Mouse (Mus musculus) adrenal gland, adult 2 months (tissue): ENCODE results near the gene U2af1l4. TPM values are rescaled to one million over a fixed set of nuclear protein-coding genes. Genes with fewer than 3 reads are reported as not detected.

Source experiments
- DNase-seq: peaks from one replicate; pipeline ENCODE4 v3.0.0; 2021
- polyA plus RNA-seq: library from polyadenylated mRNA; depleted of rRNA; stranded (reverse); fragments of >200 nt; gene quantifications from 2 replicates; pipeline ENCODE4 v1.2.3, GENCODE M21; 2012
- total RNA-seq, 2 experiments: library from RNA; stranded (reverse); gene quantifications; 2 replicates each; pipeline ENCODE4 v1.2.3; 2021

Gene U2af1l4
- total and polyA plus RNA-seq, 3 experiments: 73.3 to 92.5 (median 92.3) TPM

DNA sequence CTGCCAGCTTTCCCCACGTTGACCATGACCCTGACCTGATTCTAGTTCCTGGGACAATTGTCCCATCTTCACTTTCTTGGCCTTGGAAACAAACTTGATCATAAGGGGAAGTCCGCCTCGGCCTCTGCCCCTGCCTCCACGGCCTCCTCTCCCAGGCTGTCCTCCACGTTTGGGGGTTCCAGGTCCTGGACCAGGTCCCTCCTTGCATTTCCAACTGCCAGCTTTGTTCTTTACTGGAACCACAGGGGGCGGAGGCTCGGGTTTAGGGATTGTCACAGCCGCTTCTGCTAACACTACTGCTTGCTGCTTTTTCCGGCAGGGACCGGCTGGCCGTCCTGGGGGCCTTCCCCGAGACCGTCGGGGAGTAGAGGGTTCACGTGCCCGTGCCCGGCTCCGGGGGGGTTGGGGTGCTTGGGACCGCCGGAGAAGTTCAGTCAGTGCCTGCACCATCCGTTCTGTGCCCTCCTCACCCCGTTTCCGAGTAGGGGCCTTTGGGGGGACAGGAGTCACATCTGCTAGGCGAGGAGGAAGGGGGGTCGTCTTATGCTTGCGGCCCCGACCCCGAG lies 23.4 kb downstream of the U2af1l4 start:
- no peak for DNase-seq

DNA sequence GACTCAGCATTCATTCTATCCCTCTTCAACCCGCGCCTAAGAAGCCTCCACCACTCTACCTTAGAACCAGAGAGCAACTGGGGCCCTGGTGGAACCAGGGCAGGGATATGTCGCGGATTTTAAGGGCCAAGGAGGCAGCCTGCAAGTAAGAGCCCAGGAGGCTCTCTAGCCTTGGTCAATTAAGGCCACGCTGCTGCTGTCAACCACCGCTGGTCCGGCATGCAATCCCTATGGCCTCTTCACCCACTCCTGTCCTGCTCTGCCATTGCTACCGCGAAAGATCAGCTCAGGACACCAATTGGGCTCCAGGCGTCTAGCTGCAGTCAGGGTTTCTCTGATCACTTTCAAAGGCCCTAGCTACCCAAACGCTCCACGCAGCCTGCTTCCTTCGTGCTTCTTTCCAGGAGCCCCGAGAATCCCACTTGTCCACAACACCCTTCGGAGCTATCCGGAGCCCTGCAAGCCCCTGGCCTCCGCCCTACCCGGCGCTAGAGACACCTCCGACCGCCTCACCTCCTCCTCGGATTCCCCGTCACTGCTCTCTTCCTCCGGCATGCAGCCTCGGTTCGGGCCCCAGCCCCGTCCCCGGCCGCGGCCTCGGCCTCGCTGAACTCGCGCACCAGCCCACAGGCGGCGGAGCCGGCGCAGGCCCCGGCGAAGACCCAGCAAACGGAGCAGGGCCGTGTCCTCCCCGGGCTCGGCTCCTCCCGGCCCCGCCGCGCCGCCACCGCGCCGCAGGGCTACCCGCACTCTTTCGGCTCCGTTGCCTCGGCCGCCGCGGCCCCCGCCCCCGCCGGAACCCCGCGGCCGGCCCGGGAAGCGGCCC lies 25.0 kb downstream of the U2af1l4 start:
- peak; percentile 73 for DNase-seq

DNA sequence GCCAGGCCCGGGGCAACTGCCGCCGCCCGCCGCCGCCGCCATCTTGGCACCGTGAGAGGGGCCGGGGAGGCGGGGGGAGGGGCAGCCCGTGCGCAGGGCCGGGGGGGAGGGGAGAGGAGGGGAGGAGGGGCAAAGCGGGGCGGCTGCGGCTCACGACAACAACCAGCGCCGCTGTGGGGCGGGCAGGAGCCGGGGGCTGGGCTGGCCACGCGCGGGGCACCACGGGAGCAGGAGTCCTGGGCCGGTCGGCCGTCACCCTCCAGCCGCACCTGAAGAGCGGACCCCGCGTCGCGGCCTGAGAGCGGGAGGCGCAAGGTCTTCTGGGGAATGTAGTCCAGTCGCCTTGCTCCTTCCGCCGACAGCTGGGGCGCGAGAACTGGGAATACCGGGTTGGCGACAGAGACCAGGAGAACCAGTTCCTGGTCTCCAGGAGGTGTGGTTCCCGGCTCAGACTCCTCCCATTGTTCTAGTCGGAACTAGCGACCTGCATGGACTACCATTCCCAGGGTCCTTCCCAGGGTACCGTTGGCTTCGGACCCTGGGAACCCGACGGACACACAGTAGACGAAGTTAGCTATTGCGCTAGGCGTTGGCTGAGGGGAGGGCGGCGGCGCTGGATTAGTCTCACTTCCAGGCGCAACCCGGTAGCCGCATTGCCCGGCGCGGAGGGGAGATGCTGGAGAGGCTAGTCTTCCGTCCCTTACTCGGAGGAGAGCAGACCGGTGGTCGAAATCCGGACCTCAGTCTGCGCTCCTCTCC lies 25.8 kb downstream of the U2af1l4 start, which contains the start of gene Kmt2b:
TSS of gene Kmt2b (minus strand) at position 51 of the 759 bp plus-strand sequence.
- peak; percentile 99 for DNase-seq

DNA sequence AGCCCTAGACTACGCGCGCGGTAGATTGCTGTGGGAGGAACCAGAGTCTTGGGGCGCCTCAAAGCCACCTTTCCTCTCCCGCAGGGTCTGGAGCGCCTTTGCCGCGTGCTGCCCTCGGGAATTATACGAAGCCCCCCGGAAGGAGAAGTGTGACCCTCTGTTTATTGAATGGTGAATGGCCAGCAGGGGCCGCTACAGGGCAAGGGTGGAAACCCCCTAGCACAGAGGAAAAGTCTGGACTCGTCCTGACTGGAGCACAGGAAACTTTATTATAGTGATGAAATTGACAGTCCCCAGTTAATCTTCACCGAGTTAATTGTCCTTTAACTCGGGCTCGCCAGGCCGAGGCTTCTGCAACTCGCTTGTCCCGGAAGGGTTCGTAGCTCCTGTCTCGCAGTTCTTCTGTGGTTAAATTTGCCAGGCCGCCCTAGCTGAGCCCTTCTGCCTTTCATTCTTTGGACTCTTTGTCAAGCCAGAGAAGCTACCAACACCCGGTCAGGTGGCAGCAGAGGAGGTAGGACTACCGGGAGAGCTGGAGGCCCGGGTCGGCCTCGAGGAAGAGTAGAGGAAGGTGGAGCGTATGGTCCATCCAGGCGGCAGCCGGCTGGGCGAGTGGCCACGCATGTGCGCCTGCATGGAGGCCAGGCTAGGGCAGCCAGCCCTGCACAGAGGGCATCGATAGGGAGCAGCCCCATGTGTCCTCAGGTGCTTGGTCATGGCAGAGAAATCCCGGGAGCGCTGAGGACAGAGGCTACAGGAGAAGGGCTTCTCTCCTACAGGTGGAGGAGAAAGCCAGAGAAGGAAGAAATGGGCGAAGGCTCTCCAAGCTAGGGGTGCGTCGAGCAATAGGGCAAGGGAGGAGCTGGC lies 26.6 kb downstream of the U2af1l4 start:
- DNase-seq: peak; percentile 87

DNA sequence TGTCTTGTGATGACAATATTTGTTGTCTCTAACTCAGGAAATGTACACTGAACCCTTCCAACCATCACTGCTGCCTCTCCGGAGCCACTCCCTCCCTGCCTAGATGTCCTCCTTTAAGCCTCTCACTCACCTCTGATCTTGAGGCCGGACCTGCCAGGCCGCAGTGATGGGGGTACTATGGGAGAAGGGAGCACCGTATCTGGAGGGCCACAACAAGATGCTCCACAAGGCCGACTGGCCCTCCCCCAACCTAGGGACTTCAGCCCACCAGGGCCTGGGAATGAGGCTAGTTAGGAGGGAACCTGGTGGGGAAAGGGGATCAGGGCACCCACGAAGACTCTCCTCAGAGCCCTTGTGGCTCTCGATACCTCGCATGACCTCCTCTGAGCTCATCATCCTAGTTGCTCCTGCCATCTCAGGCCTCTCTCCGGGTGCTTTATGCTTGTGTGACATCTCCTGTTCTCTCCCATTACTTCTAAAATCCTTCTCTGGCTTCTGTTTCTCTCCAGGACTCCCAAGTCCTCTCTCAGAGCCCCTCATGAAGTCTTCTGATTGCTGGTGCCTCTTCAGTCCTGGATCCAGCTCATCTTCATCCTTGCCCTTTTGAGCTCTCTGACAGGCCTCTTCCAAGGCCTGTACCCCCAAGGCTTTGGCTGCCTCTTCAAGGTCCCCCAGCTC lies 28.0 kb downstream of the U2af1l4 start:
- peak; percentile 49 for DNase-seq

DNA sequence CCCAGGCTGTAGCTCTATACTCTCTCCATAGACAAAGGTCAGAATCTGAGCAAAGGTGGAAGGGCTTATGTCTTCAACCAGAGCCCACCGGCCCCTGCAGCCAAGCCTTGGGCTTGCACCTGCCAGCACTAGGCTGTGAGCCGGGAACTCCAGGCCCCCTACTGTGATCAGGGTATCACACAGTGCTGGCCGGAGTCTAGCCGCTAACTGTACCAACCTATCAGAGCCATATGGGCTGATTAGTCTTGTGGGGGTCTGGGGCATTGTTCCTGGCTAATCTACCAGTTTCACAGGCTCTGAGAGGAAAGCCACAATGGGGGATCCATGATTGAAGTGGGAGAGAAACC lies 28.5 kb downstream of the U2af1l4 start:
- no peak for DNase-seq

DNA sequence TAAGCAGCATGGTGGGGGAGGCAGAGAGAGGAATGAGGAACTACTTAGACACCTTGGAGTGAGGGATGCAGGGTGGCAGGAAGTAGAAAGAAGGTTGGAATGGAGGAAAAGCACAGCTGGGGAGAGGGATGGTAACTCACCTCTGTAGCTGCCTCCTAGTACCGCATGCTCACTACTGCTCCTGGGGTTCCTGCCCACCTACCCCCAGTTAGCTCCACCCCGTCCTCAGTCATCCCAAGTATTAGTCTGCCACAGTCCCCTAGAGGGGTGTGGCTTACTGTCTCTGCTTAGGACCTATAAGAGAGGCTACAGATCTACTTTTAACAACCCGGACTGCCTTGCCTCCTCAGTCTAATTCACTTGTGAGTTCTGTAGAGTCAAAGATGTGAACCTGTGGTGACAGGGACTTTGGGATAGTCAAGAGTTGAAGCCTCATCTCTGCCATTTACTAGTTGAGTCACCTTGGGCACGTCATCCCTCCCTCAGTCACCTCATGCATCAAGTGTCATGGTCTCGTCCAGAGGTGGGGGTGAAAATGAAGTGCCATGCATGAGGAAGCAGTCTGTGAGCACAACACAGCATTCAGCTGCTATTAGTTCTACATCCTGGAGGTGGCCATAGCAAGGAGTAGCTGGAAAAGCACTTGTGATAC lies 29.8 kb downstream of the U2af1l4 start:
- DNase-seq: peak; percentile 60

DNA sequence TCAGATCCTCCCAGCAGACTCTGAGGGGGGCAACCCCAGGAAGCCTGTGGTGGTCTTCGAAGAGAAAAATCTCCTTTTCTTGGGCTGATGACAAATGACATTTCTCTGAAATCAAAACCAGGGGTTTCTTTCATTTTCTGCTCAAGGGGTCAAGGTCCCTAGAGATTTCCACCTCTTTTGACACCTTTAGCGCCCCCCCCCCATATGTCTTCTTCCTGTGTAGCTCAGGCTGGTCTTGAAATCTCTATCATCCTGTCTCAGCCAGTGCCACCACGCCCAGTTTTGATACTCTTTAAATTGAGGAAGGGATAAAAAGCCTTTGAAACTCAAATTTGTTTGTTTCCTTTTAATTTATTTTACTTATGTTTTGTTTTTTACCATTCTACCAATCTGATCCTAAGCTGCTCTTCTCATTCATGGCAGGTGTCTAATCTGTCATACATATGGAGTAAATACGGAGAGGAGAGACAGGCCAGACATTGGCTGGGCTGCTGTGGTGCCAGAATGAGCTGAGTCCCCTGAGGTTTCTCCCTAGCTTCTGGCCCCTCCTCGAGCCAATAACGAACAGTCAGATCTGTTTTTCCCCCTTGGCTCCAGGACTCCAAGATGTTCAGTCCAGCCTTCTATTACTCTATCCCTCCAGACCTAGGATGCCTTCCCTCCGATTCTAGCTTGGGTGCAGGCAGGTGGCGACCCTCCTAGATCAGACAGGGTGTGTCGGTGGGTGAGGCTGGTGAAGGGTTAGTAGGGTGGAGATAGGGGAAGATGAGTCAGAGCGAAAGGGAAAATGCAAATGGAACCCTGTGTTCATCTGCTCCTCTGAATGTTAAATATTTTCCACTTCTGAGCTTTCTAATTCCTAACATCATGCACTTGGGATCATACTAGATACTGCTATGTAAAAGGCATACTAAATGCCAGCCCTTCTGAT lies 30.7 kb downstream of the U2af1l4 start:
- DNase-seq: no peak

DNA sequence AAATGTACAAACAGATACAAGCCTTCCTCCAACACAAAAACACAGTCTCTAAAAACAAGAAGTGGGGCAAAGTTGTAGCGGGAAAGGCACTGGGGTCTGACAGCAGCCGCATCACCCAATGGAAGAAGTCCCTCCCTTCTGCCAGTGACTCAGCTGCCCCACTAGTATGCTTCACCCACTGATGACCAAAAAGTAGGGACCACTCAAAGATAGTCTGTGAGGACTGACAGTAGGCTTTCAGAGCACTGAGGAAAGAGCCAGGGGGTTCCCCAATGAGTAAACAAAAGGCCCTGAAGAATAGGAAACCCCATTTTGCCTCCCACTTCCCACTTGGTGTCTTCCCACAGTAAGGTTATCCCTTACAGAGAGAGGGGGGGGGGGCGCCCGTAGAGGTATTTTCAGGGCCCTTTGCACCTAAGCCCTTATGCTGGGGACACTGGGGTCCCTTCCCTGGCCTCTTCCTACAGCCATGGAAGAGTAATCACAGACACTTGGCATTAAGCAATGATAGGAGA lies 31.5 kb downstream of the U2af1l4 start:
- DNase-seq: no peak

DNA sequence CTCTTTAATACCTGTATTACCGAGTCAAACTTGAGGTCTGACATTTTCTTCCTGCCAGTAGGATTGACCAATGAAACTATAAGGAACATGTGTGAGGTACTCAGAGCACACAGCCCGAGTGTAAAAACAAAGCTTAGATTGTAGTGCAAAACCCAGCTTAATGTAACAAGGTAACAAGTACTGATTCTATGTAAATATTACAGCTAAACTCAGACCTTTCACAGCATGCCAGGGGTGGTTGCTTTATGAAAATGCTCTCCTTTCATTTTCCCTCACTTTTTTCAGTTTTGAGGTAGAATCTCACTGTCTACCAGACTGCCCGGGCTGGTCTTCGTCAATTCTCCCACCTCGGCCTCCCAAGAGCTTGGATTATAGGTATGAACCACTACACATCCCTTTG lies 33.0 kb downstream of the U2af1l4 start:
- DNase-seq: no peak

DNA sequence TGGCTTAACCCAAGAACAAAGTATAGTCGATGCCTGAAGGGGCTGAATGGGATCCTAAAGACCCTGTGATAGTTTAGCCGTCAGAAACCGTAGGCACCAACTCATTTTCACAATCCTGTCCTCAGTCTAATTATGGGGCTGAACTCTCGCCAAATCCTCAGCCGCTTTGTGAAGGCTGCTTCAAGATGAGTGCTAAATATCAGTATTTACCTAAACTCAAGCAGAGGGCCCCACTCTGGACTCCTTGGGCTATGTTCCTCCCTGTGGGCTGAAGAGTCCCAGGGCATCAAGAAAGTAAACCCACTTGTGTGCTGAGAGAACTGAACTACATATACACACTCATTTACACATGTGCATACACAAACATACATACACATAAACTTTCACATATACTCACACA lies 33.7 kb downstream of the U2af1l4 start:
- DNase-seq: no peak

DNA sequence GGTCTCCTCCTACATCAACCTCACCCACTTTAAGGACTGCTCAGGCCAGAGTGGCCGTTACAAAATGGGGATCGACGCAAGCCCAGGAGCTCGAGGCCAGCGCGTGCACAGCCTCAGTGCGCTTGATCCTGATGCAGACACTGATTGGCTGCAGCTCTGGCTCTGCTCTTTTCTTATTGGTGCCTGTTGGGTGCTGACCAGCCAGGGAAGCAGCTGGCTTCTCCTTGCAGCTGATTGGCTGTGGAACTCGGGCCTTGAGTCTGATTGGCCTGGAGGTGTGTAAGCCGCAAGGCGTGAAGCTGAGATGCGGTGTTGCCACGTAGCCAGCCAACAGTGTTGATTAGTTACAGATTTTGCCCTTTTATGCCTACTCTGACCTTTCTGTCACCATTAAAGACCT lies 35.7 kb downstream of the U2af1l4 start, which contains the start of gene Zbtb32:
TSS of gene Zbtb32 (minus strand) at position 124 of the 400 bp plus-strand sequence.
- no peak for DNase-seq

DNA sequence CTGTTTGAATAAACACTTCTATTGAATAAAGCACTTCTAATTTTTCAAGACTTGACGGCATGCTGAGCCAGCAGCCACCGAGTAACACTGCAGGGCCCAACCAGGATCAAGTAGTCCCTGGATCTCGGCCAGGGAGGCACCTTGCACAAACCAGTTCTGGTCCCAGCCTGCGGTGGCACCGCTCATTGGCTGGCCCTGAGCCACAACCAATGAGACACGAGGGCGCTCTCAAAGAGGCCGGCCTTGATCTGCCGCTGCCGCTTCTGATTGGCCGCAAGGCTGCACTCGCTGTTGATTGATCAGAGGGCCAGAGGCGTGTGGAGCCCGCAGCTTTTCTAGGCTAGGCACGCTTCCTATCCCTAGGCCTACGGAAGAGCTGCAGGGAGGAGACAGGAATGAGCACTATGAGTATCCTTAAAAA lies 36.8 kb downstream of the U2af1l4 start:
- DNase-seq: peak; percentile 95

DNA sequence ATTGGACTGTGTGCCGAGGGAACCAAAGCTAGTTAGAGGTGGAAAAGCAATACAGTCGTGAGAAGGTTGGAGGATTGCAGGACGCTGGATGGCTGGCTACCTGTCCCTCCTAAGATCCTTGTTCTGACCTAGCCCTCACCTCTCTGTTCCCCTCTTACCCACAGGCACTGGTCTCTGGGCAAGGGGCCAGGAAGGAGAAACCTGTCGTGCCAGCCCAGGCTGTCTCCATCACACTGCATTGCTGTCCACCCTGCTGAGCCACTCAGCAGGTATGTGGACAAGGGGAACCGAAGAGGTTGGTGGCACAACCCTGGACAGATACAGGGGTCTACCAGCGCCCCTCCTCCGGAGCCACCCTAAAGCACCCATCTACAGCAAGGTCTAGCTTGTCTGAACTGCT lies 37.5 kb downstream of the U2af1l4 start:
- DNase-seq: no peak

DNA sequence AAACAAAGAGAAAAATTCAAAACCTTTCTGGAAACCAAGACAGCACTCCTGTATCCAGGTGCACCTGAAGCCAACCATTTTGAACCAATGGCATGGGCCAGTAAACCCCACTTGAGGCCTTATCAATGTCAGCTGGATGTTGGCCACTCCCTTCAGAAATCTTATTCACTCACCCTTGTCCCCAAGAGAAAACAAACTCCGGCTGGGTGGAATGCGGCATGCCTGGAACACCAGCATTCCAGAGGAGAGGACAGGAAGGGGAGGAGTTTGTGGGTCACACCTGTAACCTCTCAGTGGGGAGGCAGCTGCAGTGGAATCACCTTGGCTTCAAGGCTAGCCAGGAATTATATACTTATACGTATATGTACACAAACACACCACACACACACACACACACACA lies 39.5 kb downstream of the U2af1l4 start:
- DNase-seq: no peak

DNA sequence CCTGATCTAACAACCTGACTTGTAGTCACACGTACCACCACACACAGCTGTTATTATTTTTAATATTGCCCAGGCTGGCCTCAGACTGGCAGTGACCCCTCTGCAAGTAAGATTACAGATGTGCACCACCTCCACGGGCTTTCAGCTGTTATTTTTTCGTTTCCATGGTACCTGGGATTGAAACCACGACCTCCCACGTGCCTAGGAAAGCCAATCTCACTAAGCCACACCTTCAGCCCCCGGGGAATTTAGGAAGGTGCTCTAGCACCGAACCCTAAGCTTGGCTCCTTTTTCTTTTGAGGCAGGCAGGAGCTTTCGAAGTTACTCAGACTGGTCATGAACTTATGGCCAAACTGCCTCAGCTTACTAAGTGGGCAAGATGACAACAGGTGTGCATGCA lies 41.3 kb downstream of the U2af1l4 start:
- DNase-seq: no peak

DNA sequence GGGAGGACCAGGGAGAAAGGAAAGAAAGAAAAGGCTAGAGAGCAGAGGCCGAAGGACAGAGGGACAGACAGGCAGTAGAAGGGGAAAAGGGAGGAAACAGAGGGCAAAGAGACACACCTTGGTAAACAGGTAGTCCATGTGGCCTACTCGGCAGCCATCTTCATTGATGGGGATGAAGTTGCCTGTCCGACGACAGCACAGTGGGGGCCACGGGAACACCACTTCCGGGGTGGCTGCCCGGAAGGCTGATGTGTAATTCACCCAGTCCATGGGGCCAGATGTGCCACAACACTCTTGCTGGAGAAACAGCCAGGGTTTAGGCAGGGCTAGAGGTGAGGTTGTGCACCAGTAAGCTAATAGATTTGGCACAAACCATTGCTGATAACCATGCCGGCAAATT lies 41.8 kb downstream of the U2af1l4 start:
- no peak for DNase-seq

DNA sequence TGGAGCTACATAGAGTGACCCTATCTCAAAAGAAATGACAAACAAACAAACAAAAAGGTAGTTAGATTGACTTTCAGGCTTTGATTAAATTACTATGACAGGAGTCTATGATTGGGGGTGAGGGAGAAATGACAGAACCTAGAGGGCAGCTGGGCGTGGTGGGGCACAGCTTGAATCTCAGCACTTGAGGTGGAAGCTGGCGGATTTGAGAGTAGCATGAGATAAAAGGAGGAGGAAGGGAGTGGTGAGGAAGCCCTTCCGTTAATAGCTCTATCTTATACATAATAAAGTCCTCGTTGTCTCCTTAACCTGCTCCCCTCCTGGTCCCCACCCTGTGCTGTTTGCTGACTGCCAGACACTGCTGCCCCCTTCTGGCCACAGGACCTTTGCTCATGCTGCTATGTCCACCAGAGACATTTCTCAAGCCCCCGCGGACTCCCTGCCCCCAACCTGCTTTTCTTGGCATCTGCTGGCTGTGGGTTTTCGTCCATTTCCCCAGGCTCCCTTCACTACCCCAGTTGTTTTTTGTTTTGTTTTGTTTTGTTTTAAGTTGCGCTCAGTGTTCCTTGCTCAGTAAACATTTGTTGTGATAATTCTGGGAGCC lies 44.7 kb downstream of the U2af1l4 start:
- peak; percentile 48 for DNase-seq

DNA sequence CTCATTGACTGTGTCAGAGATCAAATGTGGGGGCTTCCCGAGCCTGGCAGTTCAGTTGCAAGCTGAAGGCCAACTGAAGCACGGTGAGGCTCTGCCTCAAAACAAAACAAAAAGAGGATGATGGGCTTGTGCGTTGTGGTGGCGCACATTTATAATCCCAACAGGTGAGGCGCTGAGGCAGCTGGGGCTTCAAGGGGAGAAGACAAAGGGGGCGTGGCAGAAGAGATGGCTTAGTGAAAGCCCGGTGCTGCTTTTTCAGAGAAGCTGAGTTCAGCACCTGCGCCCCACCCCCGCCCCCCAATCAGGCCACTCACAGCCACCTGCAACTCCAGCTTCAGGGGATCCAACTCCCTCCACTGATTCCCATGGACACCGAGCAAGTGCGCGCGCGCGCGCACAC lies 45.4 kb downstream of the U2af1l4 start:
- DNase-seq: no peak
